Mouse (Mus musculus): Measurements from ENCODE around the gene Tmem59.

Tmem59 gene

GRCm38 (mm10) chr4:107179561-107179960, 1.4 kb downstream of the Tmem59 start:
- no peak for DNase-seq (ENCODE audit: extremely low read depth, low read depth)

DNA sequence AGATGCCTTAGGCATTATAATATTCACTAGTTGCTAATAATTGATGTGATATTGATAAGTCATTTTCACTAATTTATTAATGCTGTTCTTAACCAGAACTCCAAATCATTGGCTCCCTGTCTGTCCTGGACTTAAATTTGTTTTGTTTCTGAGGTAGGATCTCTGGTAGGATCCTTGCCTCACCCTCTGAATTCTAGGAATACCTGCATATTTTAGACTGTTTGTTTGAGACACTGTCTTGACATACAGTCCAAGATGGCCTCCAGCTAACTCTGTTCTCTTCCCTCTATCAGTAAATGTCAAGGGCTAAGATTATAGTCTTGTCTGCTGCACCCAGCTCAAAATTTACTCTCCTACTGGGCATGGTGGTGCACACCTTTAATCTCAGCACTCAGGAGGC, 2.5 kb downstream of the Tmem59 start:
- DNase-seq (ENCODE audit: extremely low read depth, low read depth), result no peak

DNA sequence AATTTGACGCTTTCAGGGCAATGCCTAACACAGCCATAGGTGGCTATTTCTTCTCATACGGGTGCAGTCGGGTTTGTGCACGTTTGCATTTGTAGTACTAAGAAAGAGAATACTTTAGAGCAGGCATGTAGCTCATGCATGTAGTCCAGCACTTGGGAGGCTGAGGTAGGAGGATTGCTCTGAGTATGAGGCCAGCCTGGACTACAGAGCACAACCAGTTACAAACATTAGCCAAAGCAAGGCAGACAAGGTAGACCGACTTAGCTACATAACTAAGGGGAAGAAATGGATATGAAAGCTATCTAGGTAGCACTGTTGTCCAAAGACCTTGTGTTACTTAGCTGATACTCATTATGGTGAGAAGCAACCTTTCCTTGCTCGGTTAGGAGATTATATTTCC, 3.7 kb downstream of the Tmem59 start:
- DNase-seq (ENCODE audit: extremely low read depth, low read depth), result no peak

DNA sequence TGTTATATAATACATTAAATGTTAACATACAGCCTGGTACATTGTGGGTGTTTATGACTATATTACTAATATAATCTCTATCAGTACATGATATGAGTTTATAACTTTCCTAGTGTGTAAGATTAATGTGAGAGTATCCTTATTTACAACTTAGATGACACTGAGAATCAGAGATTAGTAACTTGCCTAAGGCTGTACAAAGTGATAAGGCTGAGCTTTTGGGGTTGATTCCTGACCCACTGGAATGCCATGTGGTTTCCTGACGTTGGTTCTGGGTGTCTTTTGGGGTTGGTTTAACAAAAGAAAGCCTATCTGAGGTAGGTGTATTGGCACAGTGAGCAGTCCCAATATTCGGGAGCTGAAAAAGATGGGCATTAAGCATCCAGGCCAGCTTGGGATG, 4.6 kb downstream of the Tmem59 start:
- no peak for DNase-seq (ENCODE audit: extremely low read depth, low read depth)

- no peak for DNase-seq (ENCODE audit: extremely low read depth, low read depth)
Observed at GRCm38 (mm10) chr4:107183203-107183602, 5.0 kb downstream of the Tmem59 start.

GRCm38 (mm10) chr4:107185703-107186102, 7.5 kb downstream of the Tmem59 start:
- no peak for DNase-seq (ENCODE audit: extremely low read depth, low read depth)

GRCm38 (mm10) chr4:107193841-107194240, 15.6 kb downstream of the Tmem59 start:
- DNase-seq (ENCODE audit: extremely low read depth, low read depth), result no peak

DNA sequence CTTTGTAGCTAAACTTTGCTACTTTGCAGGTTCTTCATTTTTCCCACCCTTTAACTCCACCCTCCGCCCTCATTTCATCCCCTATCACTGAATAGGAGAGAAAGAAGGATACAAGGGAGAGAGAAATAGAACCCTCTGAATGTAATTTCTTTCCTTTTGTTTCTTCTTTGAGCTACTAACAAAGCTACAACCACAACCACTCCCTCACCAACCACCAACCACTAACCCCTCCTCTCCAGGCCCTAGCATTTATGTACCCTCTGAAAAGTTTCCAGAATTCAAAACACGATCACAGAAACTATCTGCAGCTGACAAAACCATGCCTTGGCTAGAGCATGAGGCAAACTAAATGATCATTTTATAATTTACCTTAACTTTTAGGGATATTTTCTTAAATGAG, 18.3 kb downstream of the Tmem59 start:
- DNase-seq (ENCODE audit: extremely low read depth, low read depth), result no peak

DNA sequence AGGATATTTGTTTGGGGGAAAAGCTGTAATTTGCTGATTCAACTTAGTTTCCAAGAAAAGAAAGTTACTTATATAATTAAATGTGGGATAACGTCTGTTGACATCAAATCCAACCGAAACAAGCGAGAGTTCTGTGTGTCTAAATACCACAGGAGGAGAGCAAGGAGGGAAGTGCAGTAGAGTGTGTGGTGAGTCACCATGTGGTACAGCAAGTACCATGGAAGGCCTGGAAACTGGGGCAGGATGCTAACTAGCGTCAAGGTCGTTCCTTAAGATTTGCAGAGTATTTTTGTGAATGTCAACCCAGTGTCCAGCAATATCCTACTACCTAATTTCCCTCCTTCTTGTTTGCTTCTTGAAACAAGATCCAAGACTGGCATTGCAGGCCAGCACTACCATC, 19.9 kb downstream of the Tmem59 start:
- no peak for DNase-seq (ENCODE audit: extremely low read depth, low read depth)

GRCm38 (mm10) chr4:107201779-107202178, 23.6 kb downstream of the Tmem59 start:
- no peak for DNase-seq (ENCODE audit: extremely low read depth, low read depth)

GRCm38 (mm10) chr4:107203001-107203400, 24.8 kb downstream of the Tmem59 start:
- DNase-seq (ENCODE audit: extremely low read depth, low read depth), result no peak

DNA sequence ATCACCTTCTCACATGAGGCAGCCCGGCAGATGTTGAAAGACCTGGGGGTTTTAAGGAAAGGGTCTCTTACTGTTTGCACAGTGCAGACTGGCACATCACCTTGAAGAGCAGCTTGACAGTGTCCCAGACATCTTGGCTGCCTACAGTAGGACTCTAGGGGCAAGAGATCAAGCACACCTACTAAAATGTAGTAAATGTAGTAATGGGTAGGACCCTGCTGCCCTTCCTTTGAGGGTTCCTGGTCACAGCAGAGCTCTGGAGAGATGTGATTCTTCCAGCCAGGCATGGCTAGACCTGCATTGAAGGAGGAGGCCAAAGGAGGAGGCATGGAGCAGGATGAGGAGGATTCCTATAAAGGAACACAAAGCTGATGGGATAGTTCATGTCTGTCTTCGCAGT, 28.8 kb downstream of the Tmem59 start:
- DNase-seq (ENCODE audit: extremely low read depth, low read depth), result no peak

GRCm38 (mm10) chr4:107208880-107209279, 30.7 kb downstream of the Tmem59 start, which contains the start of gene Ldlrad1:
Gene Ldlrad1, plus strand, starts transcription at chr4:107209180.
- DNase-seq (ENCODE audit: extremely low read depth, low read depth), result no peak

DNA sequence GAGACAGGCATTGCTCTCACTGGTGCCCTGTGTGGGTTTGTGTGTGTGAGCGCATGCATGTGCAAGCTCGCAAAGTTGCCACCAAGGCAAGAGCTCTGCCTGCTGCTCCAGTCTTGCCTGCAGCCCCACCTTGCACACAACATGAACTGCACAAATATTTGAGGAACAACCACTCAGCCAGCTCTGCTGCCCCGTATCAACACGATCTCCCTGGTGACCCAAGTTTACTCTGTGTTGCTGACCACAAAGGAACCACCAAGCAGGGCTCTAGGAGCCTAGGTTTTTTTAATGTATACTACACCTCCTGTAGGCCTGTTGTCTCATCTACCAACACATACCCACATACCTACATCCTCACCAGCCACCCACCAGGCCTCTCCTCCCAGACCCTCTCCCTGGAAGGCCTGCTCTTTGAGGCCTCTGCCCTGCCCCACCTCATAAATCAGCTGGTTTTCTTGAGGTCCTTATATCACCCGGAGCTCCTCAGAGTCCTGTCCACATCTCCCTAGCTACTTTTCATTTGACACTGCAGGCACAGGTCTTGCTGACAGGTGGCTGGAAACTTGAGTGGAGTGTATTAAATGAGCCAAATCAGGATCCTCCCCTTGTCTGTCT, 32.4 kb downstream of the Tmem59 start:
- DNase-seq (ENCODE audit: extremely low read depth, low read depth), result peak; percentile 39

DNA sequence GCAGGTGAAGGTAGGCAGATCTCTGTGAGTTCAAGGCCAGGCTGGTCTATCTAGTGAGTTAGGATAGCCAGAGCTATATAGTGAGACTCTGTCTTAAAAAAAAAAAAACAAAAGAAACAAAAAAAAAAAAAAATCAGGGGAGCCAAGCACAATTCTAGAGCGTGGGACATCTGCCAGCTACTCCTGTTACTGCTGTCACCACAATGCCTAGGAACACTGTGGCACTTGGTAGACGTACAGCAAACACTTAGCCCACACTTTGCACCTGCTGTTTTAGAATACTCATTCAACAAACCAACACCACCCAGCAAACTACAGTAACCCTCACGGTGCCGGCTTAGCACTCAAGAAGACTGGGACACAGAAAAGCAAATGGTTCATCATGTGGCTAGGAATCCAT, 33.3 kb downstream of the Tmem59 start:
- no peak for DNase-seq (ENCODE audit: extremely low read depth, low read depth)

- DNase-seq (ENCODE audit: extremely low read depth, low read depth), result no peak
Observed at GRCm38 (mm10) chr4:107211936-107212335, 33.7 kb downstream of the Tmem59 start.

- peak; percentile 12 for DNase-seq (ENCODE audit: extremely low read depth, low read depth)
Observed at GRCm38 (mm10) chr4:107213279-107214011, 35.2 kb downstream of the Tmem59 start.

DNA sequence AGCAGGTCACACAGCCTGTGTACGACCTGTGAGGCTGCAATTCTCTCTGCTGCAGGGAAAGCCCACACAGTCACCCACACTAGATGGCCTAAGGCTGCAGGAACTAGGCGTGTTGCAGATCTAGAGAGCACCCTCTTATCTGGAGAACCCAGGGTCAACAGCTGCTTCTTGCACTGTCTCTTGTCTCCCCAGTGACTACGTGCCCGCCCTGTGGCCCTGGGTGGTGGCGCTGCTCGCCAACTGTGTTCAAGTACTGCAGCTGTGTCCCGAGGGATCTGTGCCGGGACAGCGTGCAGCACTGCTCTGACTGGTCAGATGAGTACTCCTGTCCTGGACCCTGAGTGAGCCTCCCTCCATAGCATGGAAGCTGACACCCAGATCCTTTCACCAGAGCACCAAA, 39.4 kb downstream of the Tmem59 start:
- DNase-seq (ENCODE audit: extremely low read depth, low read depth), result peak; percentile 75

- DNase-seq (ENCODE audit: extremely low read depth, low read depth), result no peak
Observed at GRCm38 (mm10) chr4:107221524-107221923, 43.3 kb downstream of the Tmem59 start.

DNA sequence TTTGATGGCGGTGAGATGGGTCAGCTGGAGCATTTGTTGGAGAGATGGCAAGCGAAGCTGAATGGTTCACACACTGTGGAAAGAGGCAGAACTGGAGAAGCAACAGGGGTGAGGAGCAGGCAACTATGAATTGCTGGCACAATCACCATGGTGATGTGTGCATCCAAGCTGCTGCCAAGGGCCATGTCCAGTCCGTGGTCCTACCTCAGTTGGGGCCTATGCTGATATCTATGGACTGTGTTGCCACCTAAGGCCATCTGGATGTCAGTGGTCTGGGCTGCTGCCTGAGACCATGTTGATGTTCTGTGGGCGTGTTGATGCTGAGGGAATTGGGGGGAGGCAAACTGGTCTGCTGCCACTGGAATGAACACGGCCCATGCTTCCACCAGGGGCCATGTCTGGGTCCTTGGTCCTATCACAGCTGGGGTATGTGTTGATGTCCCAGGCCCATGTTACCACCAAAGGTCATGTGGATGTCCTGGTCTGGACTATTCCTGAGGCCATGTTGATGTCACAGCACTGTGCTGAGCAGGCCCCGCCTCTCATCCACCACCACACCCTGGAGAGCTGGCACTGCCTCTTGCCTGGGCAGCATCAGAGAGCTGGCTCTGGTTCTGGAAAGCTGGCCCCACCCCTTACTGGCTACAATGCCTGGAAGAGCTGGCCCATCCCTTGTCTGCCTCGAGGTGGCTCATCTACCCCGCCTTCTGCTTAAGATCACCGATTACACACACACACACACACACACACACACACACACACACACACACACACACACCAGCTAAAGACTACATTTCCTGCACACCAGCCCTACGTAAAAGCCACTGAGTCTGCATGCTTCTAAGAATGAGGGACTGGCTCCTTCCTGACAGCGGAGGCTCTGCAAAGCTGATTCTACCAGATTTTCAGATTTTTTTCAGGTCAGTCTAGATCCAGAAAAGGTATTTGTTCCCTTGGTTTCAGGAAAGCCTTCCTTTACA, 45.3 kb downstream of the Tmem59 start:
- no peak for DNase-seq (ENCODE audit: extremely low read depth, low read depth)

DNA sequence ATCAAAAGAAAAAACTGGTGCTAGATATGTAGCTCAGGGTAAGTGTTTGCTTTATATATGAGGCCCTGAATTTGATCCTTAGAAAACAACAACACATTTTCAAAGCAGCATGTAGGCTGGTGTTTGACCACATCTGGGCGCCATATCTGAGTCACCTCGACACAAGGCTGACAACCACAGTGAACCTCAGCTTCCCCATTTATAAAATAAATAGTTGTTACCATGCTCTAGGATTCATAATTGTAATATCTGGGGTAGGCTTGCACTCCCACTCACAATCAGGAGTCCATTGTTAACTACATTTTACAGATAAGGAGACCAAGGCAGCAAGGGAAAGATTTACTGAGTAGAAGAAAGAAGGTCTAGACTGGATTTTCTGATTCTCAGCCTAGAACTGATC, 48.1 kb downstream of the Tmem59 start:
- DNase-seq (ENCODE audit: extremely low read depth, low read depth), result no peak

DNA sequence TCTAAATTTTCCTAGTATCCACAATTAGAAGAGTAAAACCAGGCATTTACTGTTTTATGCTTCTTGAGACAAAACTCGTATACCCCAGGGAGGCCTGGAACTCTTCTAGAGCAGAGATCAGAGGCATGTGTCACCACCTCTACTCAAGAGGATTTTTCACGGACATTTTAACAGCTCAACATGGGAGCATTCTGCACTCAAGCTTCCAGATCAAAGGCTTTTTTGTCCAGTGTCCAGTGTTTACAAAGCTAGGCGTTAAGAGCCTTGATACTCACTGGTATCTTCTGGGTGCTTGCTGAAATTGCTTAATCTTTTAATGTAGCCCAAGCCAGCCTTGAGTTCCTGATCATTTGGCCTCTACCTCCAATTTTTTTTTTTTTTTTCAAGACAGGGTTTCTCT, 54.0 kb downstream of the Tmem59 start:
- DNase-seq (ENCODE audit: extremely low read depth, low read depth), result no peak
